Mouse (Mus musculus) ES-E14 (cell line): ENCODE data around the gene Otulin. TPM values are rescaled to one million over a fixed set of nuclear protein-coding genes. Genes with fewer than 3 reads are reported as not detected.
A peak's percentile ranks its signal among the peaks of the same experiment; 100 is the strongest.

ENCODE experiments used
- DNase-seq: peaks from one replicate; pipeline ENCODE4 v3.0.0-alpha.2; 2013; ENCODE audit warnings: low read depth, low spot score
- H3K27ac ChIP-seq: 2 replicates; pipeline ENCODE4 v1.5.1; 2012; ENCODE audit warnings: low read depth, mild to moderate bottlenecking, low read length, moderate library complexity, mixed read lengths; ENCODE audit not compliant: poor library complexity, insufficient read depth, severe bottlenecking
- H3K36me3 ChIP-seq: 2 replicates; pipeline ENCODE4 v1.6.1; 2012; ENCODE audit warnings: mild to moderate bottlenecking, low read length, moderate library complexity, mixed read lengths; ENCODE audit not compliant: control insufficient read depth, poor library complexity, insufficient read depth, severe bottlenecking
- H3K4me1 ChIP-seq, 2 experiments: fragments of 150-350 bp in 1 of 2; sonication (generic) in 1 of 2; 2 replicates each; pipeline ENCODE4 v1.6.1; 2012; ENCODE audit warnings: low read length in 2 of 2, mild to moderate bottlenecking in 1 of 2, mixed read lengths in 1 of 2; ENCODE audit not compliant: control insufficient read depth in 2 of 2, insufficient read depth in 2 of 2, poor library complexity in 1 of 2
- H3K4me3 ChIP-seq, 2 experiments: fragments of 150-350 bp in 1 of 2; sonication (generic) in 1 of 2; 2 replicates each; pipeline ENCODE4 v1.5.1; 2012; ENCODE audit warnings: low read length in 2 of 2, low read depth in 1 of 2, mild to moderate bottlenecking in 1 of 2, mixed read lengths in 1 of 2; ENCODE audit not compliant: insufficient read depth in 1 of 2, poor library complexity in 1 of 2, severe bottlenecking in 1 of 2
- H3K9ac ChIP-seq: 2 replicates; pipeline ENCODE4 v1.6.1; 2012; ENCODE audit warnings: low read depth, mild to moderate bottlenecking, low read length, mixed read lengths; ENCODE audit not compliant: poor library complexity, insufficient read depth, severe bottlenecking
- H3K9me3 ChIP-seq: fragments of 150-350 bp; sonication (generic); 2 replicates; pipeline ENCODE4 v1.6.1; 2012; ENCODE audit warnings: low read depth, mild to moderate bottlenecking, low read length; ENCODE audit not compliant: control insufficient read depth, insufficient read depth
- CHD2 ChIP-seq: IDR thresholded peaks from 2 replicates; pipeline ENCODE4 v1.6.1; 2014; ENCODE audit warnings: mild to moderate bottlenecking, low read depth, low read length, inconsistent platforms
- HCFC1 ChIP-seq: IDR thresholded peaks from 2 replicates; pipeline ENCODE4 v1.6.1; 2012; ENCODE audit warnings: low read length, inconsistent platforms, borderline replicate concordance; ENCODE audit not compliant: insufficient read depth
- MAFK ChIP-seq: IDR thresholded peaks from 2 replicates; pipeline ENCODE4 v1.6.1; 2014; ENCODE audit warnings: mild to moderate bottlenecking, low read depth, low read length, inconsistent platforms; ENCODE audit not compliant: insufficient read depth
- ZC3H11A ChIP-seq: IDR thresholded peaks from 2 replicates; pipeline ENCODE4 v1.6.1; 2012; ENCODE audit warnings: low read depth, mild to moderate bottlenecking, inconsistent platforms, low read length, borderline replicate concordance
- ZNF384 ChIP-seq: IDR thresholded peaks from 2 replicates; pipeline ENCODE4 v1.6.1; 2012; ENCODE audit warnings: low read depth, low read length, inconsistent platforms
- in situ Hi-C, 2 experiments: fragments of 600-800 bp; cut with MboI; formaldehyde crosslinking; loops; one replicate each; pipeline ENCODE4 v1.15.1; 2025; ENCODE audit warnings: low sequenced_read_pairs in 2 of 2, inconsistent platforms in 1 of 2; ENCODE audit not compliant: unreplicated experiment in 2 of 2
- total RNA-seq: library from RNA; depleted of rRNA; stranded (reverse); fragments of 300-350 nt; gene quantifications from 2 replicates; pipeline ENCODE4 v1.2.3, GENCODE M21; 2012

Gene Otulin
- total RNA-seq, 1 experiment: 28.0 TPM

GRCm38 (mm10) chr15:27598786-27599385 is 31.6 kb downstream of the Otulin start:
- no peak overlapping the region for H3K4me3 ChIP-seq
- no peak for DNase-seq
- peaks cover 20% of the 10 kb centered on the region; the same call in 1 of the 2 replicates for H3K36me3 ChIP-seq
- TF ChIP-seq ZC3H11A (no peak), MAFK (no peak), CHD2 (no peak), ZNF384 (no peak), HCFC1 (no peak)
- H3K9ac ChIP-seq: no peak overlapping the region
- no peaks in the 10 kb centered on the region for H3K9me3 ChIP-seq
- no peak overlapping the region for H3K27ac ChIP-seq
- H3K4me1 ChIP-seq: peaks cover 0 to 11% of the 10 kb centered on the region in 2 experiments; a peak in 1 of 4 replicates
- in situ Hi-C loops: loop anchor here (25.0 kb wide), 1 partner anchor 287 kb away; no protein-coding TSS in a partner anchor

- H3K9ac ChIP-seq: no peak overlapping the region
Observed at GRCm38 (mm10) chr15:27597516-27597915, 33.0 kb downstream of the Otulin start.

GRCm38 (mm10) chr15:27596463-27597140 is 33.9 kb downstream of the Otulin start:
- in situ Hi-C loops: loop anchor here (25.0 kb wide), 1 partner anchor 284 kb away; no protein-coding TSS in a partner anchor

More at GRCm38 (mm10) chr15:27597516-27597915, 33.0 kb downstream of the Otulin start:
- in situ Hi-C loops: loop anchor here (25.0 kb wide), 1 partner anchor 285 kb away; no protein-coding TSS in a partner anchor
- peaks cover 19% of the 10 kb centered on the region; the same call in 1 of the 2 replicates for H3K36me3 ChIP-seq
- TF ChIP-seq ZC3H11A (no peak), ZNF384 (no peak), MAFK (no peak), HCFC1 (no peak)
- no peak overlapping the region for H3K4me3 ChIP-seq
- H3K4me1 ChIP-seq: peaks cover 0 to 9% of the 10 kb centered on the region in 2 experiments; a peak in 1 of 4 replicates
- no peaks in the 10 kb centered on the region for H3K9me3 ChIP-seq
- no peak overlapping the region for H3K27ac ChIP-seq
- DNase-seq: no peak

DNA sequence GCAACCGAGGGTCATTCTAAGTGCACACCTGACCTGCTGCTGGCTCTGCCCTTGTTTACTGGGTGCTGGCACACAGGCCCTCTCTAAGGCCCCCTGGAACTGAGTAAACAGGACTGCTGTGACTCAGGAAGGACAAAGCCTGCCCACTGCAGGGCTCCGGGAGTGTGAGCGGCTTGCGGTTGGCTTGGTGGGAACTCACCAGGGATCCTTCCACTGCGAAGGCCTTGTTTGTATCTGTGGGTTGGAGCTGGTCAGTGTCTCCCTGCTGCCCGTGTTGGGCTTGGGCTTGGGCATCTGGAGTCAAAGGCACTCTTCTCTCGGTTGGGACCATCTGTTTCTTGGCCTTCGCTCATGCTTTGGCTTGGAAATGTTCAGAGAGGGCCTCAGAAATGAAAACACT is 34.9 kb downstream of the Otulin start:
- TF ChIP-seq HCFC1 (no peak), CHD2 (no peak), ZNF384 (no peak), ZC3H11A (no peak), MAFK (no peak)
- H3K9ac ChIP-seq: no peak overlapping the region
- peak overlapping the region; percentile 68 for H3K27ac ChIP-seq
- H3K4me1 ChIP-seq: peaks cover 0 to 6% of the 10 kb centered on the region in 2 experiments; a peak in 1 of 4 replicates
- in situ Hi-C loops: loop anchor here (25.0 kb wide), 1 partner anchor 283 kb away; no protein-coding TSS in a partner anchor
- H3K4me3 ChIP-seq: no peak overlapping the region
- no peak for DNase-seq
- H3K9me3 ChIP-seq: no peaks in the 10 kb centered on the region
- H3K36me3 ChIP-seq: peaks cover 26% of the 10 kb centered on the region; the same call in 1 of the 2 replicates

More at GRCm38 (mm10) chr15:27596463-27597140, 33.9 kb downstream of the Otulin start:
- Histone ChIP-seq H3K27ac (no peak overlapping the region), H3K4me3 (no peak overlapping the region), H3K9ac (no peak overlapping the region), H3K4me1 (peaks cover 0 to 7% of the 10 kb centered on the region in 2 experiments; a peak in 1 of 4 replicates), H3K9me3 (no peaks in the 10 kb centered on the region), H3K36me3 (peaks cover 23% of the 10 kb centered on the region; the same call in 1 of the 2 replicates)
- no peak for DNase-seq
- TF ChIP-seq MAFK: no peak
- no peak for TF ChIP-seq ZNF384
